Mouse (Mus musculus) lung, embryonic 15.5 days (tissue): Measurements from ENCODE around the gene Lexm. TPM values are rescaled to one million over a fixed set of nuclear protein-coding genes. Genes with fewer than 3 reads are reported as not detected.

Experiments
- ATAC-seq: fragments of 200-750 bp; cut with Nextera tagmentation; 2 replicates; pipeline ENCODE4 v1.8.0; 2017; ENCODE audit warnings: moderate number of reproducible peaks, borderline replicate concordance; ENCODE audit not compliant: low FRiP score, low TSS enrichment; ENCODE audit errors: extremely low read depth
- H3K27ac ChIP-seq: fragments of 300-500 bp; sonication (generic); 2 replicates; pipeline ENCODE4 v1.5.1; 2015; ENCODE audit warnings: moderate library complexity, mild to moderate bottlenecking, inconsistent platforms
- H3K27me3 ChIP-seq: fragments of 300-500 bp; sonication (generic); 2 replicates; pipeline ENCODE4 v1.6.1; 2015; ENCODE audit warnings: inconsistent platforms
- H3K36me3 ChIP-seq: fragments of 300-500 bp; sonication (generic); 2 replicates; pipeline ENCODE4 v1.6.1; 2015; ENCODE audit warnings: inconsistent platforms
- H3K4me1 ChIP-seq: fragments of 300-500 bp; sonication (generic); 2 replicates; pipeline ENCODE4 v1.6.1; 2015; ENCODE audit warnings: inconsistent platforms
- H3K4me2 ChIP-seq: fragments of 300-500 bp; sonication (generic); 2 replicates; pipeline ENCODE4 v1.6.1; 2015; ENCODE audit warnings: inconsistent platforms, mild to moderate bottlenecking, moderate library complexity
- H3K4me3 ChIP-seq: fragments of 300-500 bp; sonication (generic); 2 replicates; pipeline ENCODE4 v1.5.1; 2015; ENCODE audit warnings: mild to moderate bottlenecking, inconsistent platforms
- H3K9ac ChIP-seq: fragments of 300-500 bp; sonication (generic); 2 replicates; pipeline ENCODE4 v1.6.1; 2015; ENCODE audit warnings: inconsistent platforms
- H3K9me3 ChIP-seq: fragments of 300-500 bp; sonication (generic); 2 replicates; pipeline ENCODE4 v1.6.1; 2016; ENCODE audit warnings: inconsistent platforms
- whole genome bisulfite sequencing: fragments of 180-500 bp; shearing (Covaris S2); methylation state at CpG from one replicate; pipeline ENCODE4 v1.1.7; 2015; 5-methylcytosine and 5-hydroxymethylcytosine counted together
- polyA plus RNA-seq: library from polyadenylated mRNA; unstranded; fragments of >200 nt; fragmentation: Nextera tagmentation; extraction: Ambion mirVana; gene quantifications from 2 replicates; pipeline ENCODE4 v1.2.1, GENCODE M21; 2015

The Lexm gene
- not detected in 2 replicates for polyA plus RNA-seq

DNA sequence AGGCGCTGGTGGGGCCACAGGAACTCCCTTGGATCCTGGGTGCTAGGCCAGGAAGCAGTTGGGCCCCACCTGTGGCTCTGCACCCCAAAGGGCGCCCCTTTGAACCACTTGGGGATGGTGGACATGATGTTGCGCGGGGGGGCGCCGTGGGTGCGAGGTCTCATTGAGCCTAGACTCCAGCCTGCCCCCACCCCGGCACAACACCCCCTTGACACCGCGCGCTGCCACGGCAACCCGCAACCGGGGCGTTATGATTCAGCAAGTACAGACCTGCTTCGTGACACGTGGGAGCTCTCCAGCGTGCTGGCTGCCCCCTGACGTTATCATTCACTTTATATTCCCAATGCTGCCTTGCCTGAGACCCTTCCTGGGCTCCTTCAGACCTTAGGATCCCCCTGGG lies at the start of gene Lexm:
Lexm (minus strand) TSS at position 186 of the 400 bp plus-strand sequence.
- Histone ChIP-seq H3K4me2 (peak within 1 kb of the TSS; percentile 36), H3K36me3 (no peaks in the 10 kb centered on the region), H3K27ac (no peak within 1 kb of the TSS), H3K4me3 (no peak within 1 kb of the TSS), H3K27me3 (peaks cover 15% of the 10 kb centered on the region), H3K9ac (no peak within 1 kb of the TSS), H3K9me3 (no peaks in the 10 kb centered on the region), H3K4me1 (peaks cover 7% of the 10 kb centered on the region; the same call in 1 of the 2 replicates)
- WGBS, result under 1% methylated on average over 19 of the region's 19 CpGs
- no peak for ATAC-seq

DNA sequence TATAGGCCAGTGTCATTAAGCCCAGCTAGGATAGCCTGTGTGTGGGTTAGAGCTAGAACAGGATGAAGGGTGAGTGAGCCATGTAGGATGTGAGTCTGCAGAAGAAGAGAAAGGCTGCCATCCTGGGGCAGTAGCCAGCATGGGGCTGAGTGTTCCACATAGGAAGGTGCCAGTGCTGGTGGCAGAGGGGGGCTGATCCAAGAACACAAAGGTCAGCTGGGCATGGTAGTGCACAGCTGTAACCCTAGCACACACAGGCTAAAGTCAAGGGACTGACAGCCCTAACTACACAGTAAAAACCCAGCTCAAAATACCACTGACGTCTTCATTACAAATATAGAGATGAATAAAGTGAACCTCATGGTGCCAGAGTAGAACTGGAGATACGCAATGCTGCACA lies 49.5 kb upstream of the Lexm start:
- Histone ChIP-seq H3K4me2 (no peak overlapping the region), H3K27ac (no peak overlapping the region), H3K9me3 (no peaks in the 10 kb centered on the region), H3K36me3 (peaks cover 94% of the 10 kb centered on the region), H3K27me3 (no peaks in the 10 kb centered on the region), H3K4me3 (no peak overlapping the region), H3K9ac (no peak overlapping the region), H3K4me1 (no peaks in the 10 kb centered on the region)
- WGBS, result 87% methylated on average over 2 of the region's 2 CpGs
- ATAC-seq, result no peak

- H3K4me1 ChIP-seq, result no peaks in the 10 kb centered on the region
- H3K27ac ChIP-seq, result no peak overlapping the region
- no peak overlapping the region for H3K9ac ChIP-seq
- no peaks in the 10 kb centered on the region for H3K9me3 ChIP-seq
- ATAC-seq, result no peak
- H3K27me3 ChIP-seq, result no peaks in the 10 kb centered on the region
- no peak overlapping the region for H3K4me2 ChIP-seq
- peaks cover 96% of the 10 kb centered on the region for H3K36me3 ChIP-seq
- no peak overlapping the region for H3K4me3 ChIP-seq
- WGBS, result 93% methylated on average over 10 of the region's 10 CpGs
Observed at GRCm38 (mm10) chr4:106665673-106666072, 48.6 kb upstream of the Lexm start.

- Histone ChIP-seq H3K36me3 (peaks cover 96% of the 10 kb centered on the region), H3K4me2 (no peak overlapping the region), H3K27ac (no peak overlapping the region), H3K4me1 (no peaks in the 10 kb centered on the region), H3K4me3 (no peak overlapping the region), H3K9ac (no peak overlapping the region), H3K27me3 (no peaks in the 10 kb centered on the region), H3K9me3 (no peaks in the 10 kb centered on the region)
- whole genome bisulfite sequencing, result 94% methylated on average over 2 of the region's 2 CpGs
- no peak for ATAC-seq
Observed at GRCm38 (mm10) chr4:106665269-106665668, 48.2 kb upstream of the Lexm start.

DNA sequence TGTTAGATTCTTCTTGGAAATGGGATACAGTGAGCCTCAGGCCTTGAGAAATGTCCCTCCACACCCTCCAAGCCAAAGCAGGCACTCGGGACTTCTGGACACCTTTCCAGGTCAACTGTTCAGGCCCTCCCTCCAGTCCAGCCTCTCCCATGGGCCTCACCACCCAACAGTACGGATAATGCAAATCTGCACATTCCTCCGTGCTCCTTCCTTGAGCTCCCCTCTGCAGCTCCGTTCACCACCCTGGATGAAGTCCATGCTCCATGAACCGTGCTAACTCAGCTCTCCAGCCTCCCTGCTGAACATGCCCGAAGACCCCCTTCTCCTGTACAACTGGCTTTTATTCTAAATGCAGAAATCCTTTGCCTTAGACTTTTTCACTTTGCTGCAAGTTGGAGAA lies 47.7 kb upstream of the Lexm start:
- Histone ChIP-seq H3K4me2 (no peak overlapping the region), H3K4me1 (no peaks in the 10 kb centered on the region), H3K27ac (no peak overlapping the region), H3K9ac (no peak overlapping the region), H3K36me3 (peaks cover 91% of the 10 kb centered on the region), H3K9me3 (no peaks in the 10 kb centered on the region), H3K4me3 (no peak overlapping the region), H3K27me3 (no peaks in the 10 kb centered on the region)
- 93% methylated on average over 6 of the region's 6 CpGs for whole genome bisulfite sequencing
- ATAC-seq, result no peak

DNA sequence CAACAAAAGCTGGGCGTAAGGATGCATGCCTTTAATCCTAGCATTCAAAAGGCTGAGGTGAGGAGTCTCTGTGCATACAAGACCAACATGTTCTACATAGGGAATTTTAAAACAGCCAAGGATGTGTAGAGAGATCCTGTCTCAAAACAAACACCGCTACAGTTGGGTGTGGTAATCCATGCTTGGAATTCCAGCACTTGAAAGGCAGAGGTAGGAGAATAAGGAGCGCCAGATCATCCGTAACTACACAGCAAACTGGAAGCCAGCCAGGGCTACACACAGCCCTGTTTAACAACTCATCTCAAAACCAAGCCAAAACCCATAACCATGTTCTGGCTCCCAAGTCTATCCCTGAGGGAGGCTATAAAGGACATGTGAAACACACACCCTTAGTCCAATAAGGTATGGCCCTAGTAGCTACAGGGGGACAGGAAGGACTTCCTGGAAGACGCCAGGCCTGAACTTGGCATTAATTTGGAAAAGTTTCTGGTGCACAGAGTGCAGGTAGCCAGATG lies 47.0 kb upstream of the Lexm start:
- peaks cover 88% of the 10 kb centered on the region for H3K36me3 ChIP-seq
- H3K9ac ChIP-seq, result no peak overlapping the region
- WGBS, result 79% methylated on average over 5 of the region's 5 CpGs
- no peak overlapping the region for H3K4me3 ChIP-seq
- H3K27me3 ChIP-seq, result no peaks in the 10 kb centered on the region
- ATAC-seq, result no peak
- H3K4me2 ChIP-seq, result no peak overlapping the region
- no peak overlapping the region for H3K27ac ChIP-seq
- no peaks in the 10 kb centered on the region for H3K4me1 ChIP-seq
- no peaks in the 10 kb centered on the region for H3K9me3 ChIP-seq

- 86% methylated on average over 10 of the region's 10 CpGs for WGBS
- H3K9me3 ChIP-seq, result no peaks in the 10 kb centered on the region
- H3K36me3 ChIP-seq, result peaks cover 43% of the 10 kb centered on the region
- H3K27me3 ChIP-seq, result no peaks in the 10 kb centered on the region
- no peak overlapping the region for H3K9ac ChIP-seq
- H3K4me1 ChIP-seq, result peaks cover 9% of the 10 kb centered on the region
- no peak overlapping the region for H3K27ac ChIP-seq
- H3K4me2 ChIP-seq, result no peak overlapping the region
- no peak for ATAC-seq
- H3K4me3 ChIP-seq, result no peak overlapping the region
Observed at GRCm38 (mm10) chr4:106655681-106656080, 38.6 kb upstream of the Lexm start.

DNA sequence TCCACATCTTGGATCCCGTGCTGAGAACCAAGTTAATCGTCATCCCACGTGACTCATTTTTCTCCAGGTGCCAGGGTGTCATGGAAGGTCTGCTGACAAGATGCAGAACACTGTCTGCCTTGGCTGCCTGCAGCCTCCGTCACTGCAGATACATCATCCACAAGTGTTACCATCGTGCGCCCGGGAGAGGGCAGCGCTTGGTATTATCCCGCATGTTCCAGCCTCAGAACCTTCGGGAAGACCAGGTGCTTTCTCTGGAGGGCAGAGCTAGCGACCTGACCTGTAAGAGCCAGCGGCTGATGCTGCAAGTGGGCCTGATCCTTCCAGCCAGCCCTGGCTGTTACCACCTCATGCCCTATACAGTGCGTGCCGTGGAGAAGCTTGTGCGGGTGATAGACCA lies 36.0 kb upstream of the Lexm start:
- WGBS, result 88% methylated on average over 15 of the region's 15 CpGs
- H3K9ac ChIP-seq, result no peak overlapping the region
- no peaks in the 10 kb centered on the region for H3K27me3 ChIP-seq
- ATAC-seq, result no peak
- H3K4me2 ChIP-seq, result no peak overlapping the region
- H3K4me1 ChIP-seq, result peaks cover 9% of the 10 kb centered on the region
- H3K36me3 ChIP-seq, result peaks cover 30% of the 10 kb centered on the region
- no peaks in the 10 kb centered on the region for H3K9me3 ChIP-seq
- H3K27ac ChIP-seq, result no peak overlapping the region
- H3K4me3 ChIP-seq, result no peak overlapping the region

GRCm38 (mm10) chr4:106652546-106652945 lies 35.5 kb upstream of the Lexm start:
- H3K4me1 ChIP-seq, result peaks cover 9% of the 10 kb centered on the region
- H3K4me3 ChIP-seq, result no peak overlapping the region
- no peak overlapping the region for H3K27ac ChIP-seq
- no peak overlapping the region for H3K4me2 ChIP-seq
- no peak overlapping the region for H3K9ac ChIP-seq
- H3K36me3 ChIP-seq, result peaks cover 28% of the 10 kb centered on the region
- ATAC-seq, result no peak
- H3K27me3 ChIP-seq, result no peaks in the 10 kb centered on the region
- 88% methylated on average over 3 of the region's 3 CpGs for WGBS
- H3K9me3 ChIP-seq, result no peaks in the 10 kb centered on the region

- H3K9ac ChIP-seq, result peak within 1 kb of the TSS; percentile 68
- no peaks in the 10 kb centered on the region for H3K27me3 ChIP-seq
- H3K9me3 ChIP-seq, result no peaks in the 10 kb centered on the region
- peak within 1 kb of the TSS; percentile 93 for H3K4me2 ChIP-seq
- peaks cover 9% of the 10 kb centered on the region for H3K4me1 ChIP-seq
- peaks cover 18% of the 10 kb centered on the region for H3K36me3 ChIP-seq
- peak within 1 kb of the TSS; percentile 48 for H3K27ac ChIP-seq
- 2% methylated on average over 40 of the region's 40 CpGs for WGBS
- H3K4me3 ChIP-seq, result peak within 1 kb of the TSS; percentile 66
- ATAC-seq, result peak; percentile 98
Observed at GRCm38 (mm10) chr4:106650833-106651527, 33.9 kb upstream of the Lexm start, which contains the start of gene Pars2. Gene Pars2 (plus strand): TSS chr4:106651069.

GRCm38 (mm10) chr4:106647137-106647536 lies 30.1 kb upstream of the Lexm start:
- no peak overlapping the region for H3K4me2 ChIP-seq
- H3K4me3 ChIP-seq, result no peak overlapping the region
- H3K9ac ChIP-seq, result no peak overlapping the region
- no peaks in the 10 kb centered on the region for H3K9me3 ChIP-seq
- H3K27me3 ChIP-seq, result no peaks in the 10 kb centered on the region
- no peaks in the 10 kb centered on the region for H3K36me3 ChIP-seq
- H3K27ac ChIP-seq, result no peak overlapping the region
- WGBS, result 84% methylated on average over 6 of the region's 6 CpGs
- ATAC-seq, result no peak
- peaks cover 21% of the 10 kb centered on the region for H3K4me1 ChIP-seq

DNA sequence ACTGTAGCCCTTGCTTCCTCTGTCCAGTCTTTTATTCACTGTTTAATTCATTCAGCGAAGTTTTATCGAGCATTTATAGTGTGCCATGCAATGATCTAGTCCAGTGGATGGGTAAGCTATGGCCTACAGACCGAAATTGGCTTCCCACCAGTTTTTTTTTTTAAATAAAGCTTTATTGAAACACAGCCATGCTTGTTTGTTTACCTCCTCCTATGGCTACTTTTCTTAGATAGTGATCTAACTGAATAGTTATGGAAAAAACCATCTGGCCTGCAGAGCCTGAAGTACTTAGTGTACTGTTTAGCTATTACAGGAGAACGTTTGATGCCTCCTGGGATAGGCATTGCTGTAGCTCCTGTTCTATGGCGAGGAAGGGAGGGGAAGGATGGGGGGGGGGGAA lies 28.8 kb upstream of the Lexm start:
- no peak overlapping the region for H3K4me3 ChIP-seq
- H3K27ac ChIP-seq, result no peak overlapping the region
- H3K36me3 ChIP-seq, result no peaks in the 10 kb centered on the region
- ATAC-seq, result no peak
- no peak overlapping the region for H3K4me2 ChIP-seq
- H3K9me3 ChIP-seq, result no peaks in the 10 kb centered on the region
- 81% methylated on average over 5 of the region's 5 CpGs for WGBS
- H3K4me1 ChIP-seq, result peaks cover 13% of the 10 kb centered on the region
- no peaks in the 10 kb centered on the region for H3K27me3 ChIP-seq
- H3K9ac ChIP-seq, result no peak overlapping the region
